Mouse (Mus musculus): ENCODE measurements around the gene Tubb4b. TPM values are rescaled to one million over a fixed set of nuclear protein-coding genes. Genes with fewer than 3 reads are reported as not detected.
A peak's percentile ranks its signal among the peaks of the same experiment; 100 is the strongest.

Gene Tubb4b
- total RNA-seq, 2 experiments from 2014 or later: 235 to 257 TPM

DNA sequence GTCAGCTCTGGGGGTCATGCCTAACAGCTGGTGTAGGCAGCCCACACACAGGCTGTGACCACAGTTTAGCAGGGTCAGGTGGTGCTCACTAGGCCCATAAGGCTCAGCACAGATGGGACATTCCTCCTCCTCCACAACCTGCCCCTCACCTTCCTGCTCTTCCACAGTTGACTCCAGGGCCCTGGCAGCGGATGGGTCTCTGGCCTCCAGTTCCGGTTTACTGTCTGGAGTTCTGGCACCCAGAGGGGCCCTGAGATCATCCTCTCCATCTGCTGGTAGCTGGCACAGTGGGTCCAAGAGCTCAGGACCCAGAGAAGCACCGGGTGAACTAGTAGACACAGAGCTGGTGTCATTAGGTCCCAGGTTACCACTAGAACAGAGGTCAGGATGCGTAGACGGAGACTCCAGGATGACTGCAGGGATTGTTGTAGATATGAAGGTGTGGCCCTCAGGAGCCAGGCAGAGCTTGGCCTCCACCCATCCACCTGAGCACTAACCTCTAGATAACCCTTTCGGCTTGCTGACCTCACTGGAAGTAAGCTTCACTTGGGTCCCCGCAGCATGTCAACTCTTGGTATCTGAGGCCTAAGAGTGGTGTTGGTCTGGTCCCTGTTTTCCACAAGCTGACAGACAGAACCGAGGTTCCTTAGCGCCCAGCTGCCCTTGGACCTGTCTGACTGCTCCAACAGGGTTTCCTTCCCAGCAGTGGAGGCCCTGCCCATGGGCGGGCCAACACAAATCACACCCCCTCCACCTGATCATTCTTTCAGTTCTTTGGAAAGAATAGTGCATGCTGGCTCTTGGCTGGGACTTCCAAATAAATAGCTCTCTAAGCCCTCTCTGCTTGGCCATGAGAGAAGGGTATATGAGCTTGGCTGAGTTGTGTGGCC, 21.9 kb upstream of the Tubb4b start, which contains the start of gene AL732309.1:
Gene AL732309.1, minus strand, starts transcription at position 681 of the 890 bp plus-strand sequence.
- DNase-seq (ENCODE audit: low spot score in 2 of 2): no peak

DNA sequence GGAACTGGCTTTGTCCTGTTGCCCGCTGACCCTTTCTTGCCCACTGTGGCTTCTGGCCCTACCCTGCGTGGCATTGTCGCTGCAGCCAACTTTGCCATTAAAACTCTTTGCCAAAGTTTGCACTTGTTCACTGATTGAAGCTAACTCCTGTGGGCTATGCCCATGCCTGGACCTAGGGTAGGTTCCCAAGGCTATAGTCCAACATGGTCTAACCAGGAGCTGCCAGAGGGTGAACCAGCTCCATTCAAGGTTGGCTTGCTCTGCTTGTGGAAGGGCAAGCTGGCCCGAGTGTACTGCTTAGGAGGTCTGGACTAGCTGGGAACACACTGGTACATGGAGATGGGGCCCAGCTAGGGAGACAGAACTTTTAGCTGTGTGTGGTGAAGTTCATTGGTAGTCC, 19.6 kb upstream of the Tubb4b start:
- DNase-seq (ENCODE audit: low spot score in 2 of 2): no peak

DNA sequence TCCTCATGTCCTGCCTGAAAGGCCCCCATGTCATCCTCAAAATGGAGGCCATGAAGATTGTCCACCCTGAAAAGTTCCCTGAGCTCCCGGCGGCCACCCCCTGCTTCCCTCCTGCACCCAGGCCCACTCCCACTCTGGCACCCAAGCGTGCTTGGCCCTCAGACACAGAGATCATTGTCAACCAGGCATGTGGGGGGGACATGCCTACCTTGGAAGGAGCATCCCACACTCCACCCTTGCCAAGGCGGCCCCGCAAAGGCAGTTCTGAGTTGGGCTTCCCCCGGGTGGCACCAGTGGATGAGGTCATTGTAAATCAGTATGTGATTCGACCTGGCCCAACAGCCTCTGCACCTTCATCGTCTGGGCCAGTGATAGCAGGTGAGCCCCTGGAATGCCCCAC, 18.8 kb upstream of the Tubb4b start:
- DNase-seq (ENCODE audit: low spot score in 2 of 2): no peak

DNA sequence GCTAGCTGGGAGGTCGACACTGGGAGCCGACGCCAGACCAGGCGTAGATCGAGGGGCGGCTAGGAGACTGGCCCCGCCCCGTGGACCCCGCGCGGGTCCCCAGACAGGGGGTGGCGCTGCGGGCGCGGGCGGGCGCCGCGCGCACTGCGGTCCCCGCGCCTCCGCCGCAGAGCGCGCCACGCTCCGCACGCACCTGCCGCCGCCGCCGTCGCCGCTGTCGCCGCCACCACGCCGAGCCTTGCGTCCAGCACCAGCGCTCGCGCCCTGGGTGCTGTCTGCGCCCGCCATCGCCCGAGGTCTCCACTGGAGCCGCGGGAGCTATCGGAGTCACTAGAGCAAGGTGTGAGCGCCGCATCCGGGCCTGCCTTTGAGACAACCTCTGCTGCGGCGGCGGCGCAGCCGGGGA, 17.6 kb upstream of the Tubb4b start, which contains the start of the genes Rnf208 and Cysrt1:
Gene Rnf208, plus strand, starts transcription at position 155 of the 406 bp plus-strand sequence.
Gene Cysrt1, minus strand, starts transcription at position 352 of the 406 bp plus-strand sequence.
- no peak for DNase-seq (ENCODE audit: low spot score in 2 of 2)

DNA sequence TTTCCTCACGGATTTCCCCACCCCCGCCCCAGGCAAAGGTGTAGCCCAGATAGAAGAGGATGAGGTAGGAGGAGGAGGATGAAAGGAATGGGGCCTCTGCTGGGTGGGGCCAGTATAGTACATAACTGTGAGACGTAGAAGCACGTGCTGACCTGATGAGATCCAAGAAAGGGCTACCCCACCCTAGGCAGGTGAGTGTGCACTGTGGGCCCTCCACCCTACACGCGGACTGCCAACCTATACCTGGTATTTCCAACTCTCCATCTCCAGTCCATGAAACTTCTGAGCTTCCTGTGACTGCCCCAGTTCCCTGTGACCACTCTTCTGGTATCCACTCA, 16.9 kb upstream of the Tubb4b start:
- no peak for DNase-seq (ENCODE audit: low spot score in 2 of 2)

DNA sequence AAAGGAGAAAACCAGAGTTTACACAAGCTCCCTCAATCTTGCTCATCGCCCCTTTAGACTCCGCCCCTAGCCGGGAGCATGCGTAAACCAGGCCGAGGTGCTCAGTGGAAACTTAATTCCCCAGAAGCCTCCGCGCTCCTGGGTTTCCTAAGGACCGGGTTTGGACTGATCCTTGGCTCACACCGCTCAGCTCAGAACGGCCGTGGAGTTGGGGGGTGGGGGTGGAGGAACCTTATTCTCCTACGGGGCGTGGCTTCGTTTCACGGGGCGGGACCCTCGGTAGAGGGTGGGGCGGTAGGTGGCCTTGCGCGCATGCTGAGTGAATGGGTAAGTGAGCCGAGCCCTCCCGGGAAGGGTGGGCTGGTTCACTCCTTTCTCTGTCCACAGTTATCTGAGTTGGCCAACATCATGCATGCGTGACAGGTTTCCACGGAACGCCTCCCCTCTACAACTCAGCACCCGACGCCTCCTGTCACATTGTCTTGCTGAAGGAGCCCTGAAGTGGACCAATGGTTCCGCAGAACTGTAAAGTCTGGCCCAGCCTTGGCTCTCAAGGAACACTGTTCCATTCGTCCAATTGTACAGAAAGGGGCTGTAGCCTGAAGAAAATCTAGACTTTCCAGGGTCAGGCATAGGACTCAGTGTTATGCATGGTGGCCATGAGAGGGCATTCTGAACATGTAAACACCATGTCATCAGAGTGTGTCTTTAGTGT, 16.4 kb upstream of the Tubb4b start:
- peak; percentile 32 to 49 for DNase-seq (ENCODE audit: low spot score in 2 of 2)

DNA sequence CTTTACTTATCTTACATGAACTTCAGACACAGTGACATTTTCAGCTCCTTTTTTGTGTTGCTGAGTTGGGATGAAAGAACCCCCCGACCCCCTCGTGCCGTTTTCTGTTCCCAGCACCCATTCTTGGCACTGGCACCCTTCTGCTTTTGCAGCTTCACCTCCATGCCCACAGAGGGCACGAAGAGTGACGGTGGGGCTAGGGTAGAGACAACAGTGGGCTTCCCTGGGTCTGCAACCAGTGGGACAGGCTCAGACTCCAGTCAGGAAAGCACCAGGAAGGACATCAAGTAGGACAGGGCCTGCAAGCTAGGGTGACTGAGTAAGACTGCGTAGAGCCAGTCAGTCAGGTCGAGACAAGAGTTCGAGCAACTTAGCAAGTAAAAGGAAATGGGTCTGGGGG, 15.8 kb upstream of the Tubb4b start:
- no peak for DNase-seq (ENCODE audit: low spot score in 2 of 2)

DNA sequence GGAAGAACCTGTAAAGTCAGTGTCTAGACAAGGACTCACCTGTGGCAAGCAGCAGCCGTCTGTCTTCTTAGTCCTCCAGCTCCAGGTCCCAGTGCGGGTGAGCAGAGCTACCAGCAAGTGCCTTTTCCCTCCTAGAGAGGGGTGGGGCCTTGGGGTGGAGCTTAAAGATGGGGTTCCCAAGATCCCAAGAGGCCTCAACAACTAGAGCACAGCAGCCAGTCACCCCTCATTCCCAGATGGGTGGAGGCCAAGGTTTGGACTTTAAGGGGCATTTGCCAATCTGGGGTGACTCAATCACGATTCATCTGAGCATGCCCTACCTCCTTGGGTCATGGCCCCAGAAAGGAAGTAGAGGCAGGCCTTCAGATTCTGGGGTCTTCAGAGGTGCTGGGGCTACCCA, 15.3 kb upstream of the Tubb4b start:
- no peak for DNase-seq (ENCODE audit: low spot score in 2 of 2)

DNA sequence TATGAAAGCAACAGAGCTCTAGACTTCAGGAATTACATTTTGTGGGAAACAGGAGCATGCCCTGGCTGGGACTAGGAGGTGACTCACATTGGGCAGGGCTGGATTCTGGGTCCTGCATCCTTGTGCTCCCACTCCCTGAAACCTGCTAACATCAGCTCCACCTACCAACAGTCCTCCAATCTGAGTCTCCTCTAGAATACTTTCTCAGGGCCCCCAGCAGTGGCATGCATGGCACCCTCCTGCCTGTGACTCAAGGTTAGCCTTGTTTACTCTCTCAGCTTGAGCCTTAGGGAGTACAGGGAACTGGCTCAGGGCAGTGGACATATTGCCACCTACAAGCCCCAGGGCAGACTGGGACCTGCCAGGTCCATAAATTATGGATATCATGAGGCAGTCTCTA, 13.6 kb upstream of the Tubb4b start:
- no peak for DNase-seq (ENCODE audit: low spot score in 2 of 2)

DNA sequence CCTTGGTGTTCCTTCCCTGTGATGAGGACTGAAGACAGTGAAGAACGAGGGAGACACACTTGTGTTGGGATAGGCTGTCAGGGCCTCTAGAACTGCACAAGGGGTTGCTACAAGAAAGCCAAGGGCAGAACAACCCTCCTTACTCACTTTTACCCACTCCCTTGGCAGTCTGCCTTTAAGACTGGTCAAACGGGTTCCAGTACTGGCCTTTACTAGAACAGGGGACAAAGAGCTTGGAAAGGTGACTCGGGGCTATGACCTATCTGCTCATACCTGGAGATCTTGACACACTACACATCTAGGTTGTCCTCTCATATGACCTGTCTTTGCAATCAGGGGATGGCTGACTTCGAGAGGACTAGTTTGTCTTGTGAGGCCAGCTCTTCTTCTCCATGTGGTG, 13.0 kb upstream of the Tubb4b start:
- DNase-seq (ENCODE audit: low spot score in 2 of 2): no peak

DNA sequence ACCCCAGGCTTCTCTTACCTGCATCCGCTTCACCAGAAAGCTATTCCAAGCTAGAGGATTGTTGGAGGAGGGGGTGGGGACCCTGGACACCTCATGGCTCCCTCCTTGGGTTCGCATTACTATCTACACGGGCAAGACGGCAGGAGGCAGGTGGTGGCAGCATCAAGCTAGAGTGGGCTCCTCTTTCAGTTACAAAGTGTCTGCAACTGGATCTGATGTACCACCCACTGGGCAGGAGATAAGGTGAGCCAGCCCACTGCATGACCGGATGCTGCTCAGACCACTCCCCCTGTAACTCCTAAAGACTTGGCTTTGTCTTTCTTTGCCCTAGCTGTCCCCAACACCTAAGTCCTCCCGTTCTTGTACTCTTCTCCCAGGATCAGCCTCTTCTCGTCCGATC, 12.1 kb upstream of the Tubb4b start, which contains the start of gene Rnf224:
Gene Rnf224, minus strand, starts transcription at position 174 of the 400 bp plus-strand sequence.
- no peak for DNase-seq (ENCODE audit: low spot score in 2 of 2)

DNA sequence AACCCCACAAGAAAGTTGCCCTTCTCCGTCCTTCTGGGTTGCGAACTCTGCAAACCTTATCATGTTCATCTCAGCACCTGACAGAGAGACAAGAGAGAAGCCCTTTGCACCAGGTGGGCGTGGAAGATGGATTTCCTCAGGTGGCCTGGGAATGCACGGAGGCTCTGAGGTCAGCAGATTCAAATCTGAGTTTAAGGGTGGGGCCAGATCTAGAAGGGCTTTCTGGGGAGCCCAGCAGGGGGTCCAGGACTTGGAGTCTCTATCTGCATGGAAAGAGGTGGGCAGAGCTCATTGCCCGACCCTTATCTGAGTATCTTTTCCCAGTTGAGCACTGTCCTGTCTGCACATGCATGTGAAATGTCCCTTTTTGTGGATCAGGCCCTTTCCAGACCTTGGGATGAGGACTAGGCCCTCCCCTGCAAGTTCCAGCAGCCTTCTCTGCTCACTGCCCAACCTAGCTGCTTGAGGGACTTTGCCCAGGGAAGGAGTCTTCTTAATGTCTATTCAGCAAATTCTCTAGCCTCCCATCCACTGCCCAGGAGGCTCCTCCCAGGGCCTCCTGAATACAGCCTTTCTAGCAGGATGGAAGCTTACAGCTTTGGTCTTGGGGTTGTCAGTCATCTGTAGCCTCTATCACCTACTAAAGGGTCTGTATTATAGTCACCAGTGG, 10.2 kb upstream of the Tubb4b start:
- DNase-seq (ENCODE audit: low spot score in 2 of 2): no peak

DNA sequence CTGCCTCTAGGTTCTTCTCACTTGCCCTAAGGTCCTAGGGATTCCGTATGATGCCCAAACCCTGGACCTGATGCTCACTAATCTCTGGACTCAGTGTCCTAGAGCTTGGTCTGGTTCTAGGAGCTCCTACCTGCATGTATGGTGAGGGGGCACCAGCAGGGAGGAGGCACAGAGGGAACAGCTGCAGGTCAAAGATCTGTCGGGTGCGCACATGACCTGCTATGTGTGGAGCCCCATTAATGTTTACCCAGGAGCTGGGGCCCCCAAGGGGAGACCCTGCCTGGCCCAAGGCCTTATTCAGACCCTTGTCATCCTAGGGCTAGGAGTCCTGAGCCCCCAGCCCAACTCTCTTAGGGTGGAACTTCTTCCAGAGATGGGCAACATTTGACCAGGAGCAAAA, 9.5 kb upstream of the Tubb4b start, which contains the start of gene Slc34a3:
Gene Slc34a3, minus strand, starts transcription at position 315 of the 400 bp plus-strand sequence.
- DNase-seq (ENCODE audit: low spot score in 2 of 2): no peak

DNA sequence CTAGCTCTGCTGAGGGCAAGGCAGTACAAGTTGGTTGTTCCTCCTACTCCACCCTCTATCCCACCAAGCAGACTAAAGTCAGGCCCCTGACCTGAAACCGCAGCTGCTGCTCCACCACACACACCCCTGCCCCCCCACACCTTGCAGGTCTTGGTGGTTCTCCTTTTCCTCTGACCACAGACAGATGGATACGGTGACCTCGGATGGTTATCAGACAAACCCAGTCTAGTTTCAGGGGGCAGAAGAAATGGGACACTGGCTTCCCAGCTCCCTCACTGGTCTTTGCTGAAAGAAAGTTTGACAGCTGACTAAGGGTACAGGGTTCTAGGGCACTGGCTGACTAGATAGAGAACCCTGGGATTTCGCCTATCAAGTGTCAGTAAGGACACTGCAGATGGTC, 8.9 kb upstream of the Tubb4b start:
- DNase-seq (ENCODE audit: low spot score in 2 of 2): no peak

DNA sequence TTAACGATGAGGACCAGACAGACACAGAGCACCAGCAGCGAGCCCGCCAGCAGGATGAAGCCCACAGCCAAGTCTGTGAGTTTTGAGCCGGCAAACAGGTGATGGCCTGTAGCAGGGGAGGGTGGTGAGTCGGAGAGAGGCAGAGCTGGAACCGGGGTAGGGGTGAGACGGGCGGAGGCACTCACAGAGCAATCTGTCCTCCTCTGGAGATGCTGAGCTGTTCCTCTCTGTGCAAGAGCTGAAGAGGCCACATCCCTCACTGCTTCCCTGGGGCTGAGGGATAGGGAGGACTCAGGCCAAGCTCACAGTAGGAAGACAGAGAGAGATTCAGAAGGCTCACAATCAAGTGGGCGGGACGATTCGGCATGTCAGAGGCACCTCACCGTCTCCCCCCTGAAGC, 6.5 kb upstream of the Tubb4b start:
- no peak for DNase-seq (ENCODE audit: low spot score in 2 of 2)

DNA sequence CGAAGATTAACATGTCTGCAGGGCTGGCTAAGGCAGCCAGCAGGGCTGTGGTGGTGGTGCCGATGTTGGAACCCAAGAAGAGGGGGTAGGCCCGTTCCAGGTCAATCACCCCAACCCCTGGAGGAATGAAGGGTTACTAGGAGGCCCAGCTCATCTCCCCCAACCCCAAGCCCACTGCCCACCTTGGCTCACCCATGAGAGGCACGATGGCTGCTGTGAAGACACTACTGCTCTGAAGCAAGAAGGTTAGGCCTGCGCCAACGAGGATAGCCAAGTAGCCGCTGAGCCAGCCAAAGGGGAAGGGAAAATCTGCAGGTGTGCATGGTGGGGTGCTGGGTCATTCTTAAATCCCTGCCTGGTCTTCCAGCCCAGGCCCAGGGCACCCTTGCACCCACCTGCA, 6.1 kb upstream of the Tubb4b start:
- no peak for DNase-seq (ENCODE audit: low spot score in 2 of 2)

DNA sequence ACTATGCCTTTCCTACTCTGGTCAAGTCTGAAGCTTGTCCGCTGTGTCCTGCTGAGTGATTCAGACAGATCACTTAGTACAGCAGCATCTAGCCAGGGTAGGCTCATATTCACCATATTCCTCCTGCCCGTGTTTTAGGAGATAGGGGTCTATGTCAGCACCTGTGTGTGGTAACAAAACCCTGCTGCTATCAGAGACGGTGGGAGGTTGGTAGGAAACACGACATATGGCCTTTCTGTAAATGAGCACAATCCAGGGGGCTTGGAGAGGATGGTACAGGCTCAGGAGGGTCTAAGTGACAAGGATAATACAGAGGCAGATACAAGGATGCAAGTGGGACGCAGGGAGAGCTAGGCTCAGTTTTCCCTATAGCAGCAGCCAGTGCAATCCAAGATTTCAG, 5.1 kb upstream of the Tubb4b start:
- DNase-seq (ENCODE audit: low spot score in 2 of 2): no peak

DNA sequence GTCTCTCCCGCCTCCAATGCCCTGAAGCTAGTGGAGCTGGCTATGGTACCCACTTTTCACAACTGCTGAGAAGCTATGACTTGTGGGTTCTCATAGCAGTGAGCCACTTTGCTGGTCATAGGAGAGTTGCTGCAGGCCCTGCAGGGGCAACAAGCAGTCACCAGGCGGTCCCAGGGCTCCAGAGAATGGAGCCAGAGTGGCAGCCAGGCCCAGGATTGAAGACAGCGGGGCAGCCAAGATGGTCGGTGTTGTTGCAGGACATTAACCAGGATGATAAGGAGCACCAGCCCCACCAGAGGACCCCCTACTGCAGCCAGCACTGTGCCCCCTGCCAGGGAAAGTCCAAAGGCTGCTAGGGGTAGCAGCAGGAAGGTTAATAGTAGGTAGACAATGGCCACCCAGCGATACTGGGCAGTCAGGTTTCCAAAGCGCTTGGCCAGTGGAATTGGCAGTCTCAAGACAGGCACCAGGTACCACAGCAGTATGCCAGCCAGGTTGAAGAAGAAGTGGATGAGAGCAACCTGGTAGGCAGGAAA, 4.6 kb upstream of the Tubb4b start:
- no peak for DNase-seq (ENCODE audit: low spot score in 2 of 2)

DNA sequence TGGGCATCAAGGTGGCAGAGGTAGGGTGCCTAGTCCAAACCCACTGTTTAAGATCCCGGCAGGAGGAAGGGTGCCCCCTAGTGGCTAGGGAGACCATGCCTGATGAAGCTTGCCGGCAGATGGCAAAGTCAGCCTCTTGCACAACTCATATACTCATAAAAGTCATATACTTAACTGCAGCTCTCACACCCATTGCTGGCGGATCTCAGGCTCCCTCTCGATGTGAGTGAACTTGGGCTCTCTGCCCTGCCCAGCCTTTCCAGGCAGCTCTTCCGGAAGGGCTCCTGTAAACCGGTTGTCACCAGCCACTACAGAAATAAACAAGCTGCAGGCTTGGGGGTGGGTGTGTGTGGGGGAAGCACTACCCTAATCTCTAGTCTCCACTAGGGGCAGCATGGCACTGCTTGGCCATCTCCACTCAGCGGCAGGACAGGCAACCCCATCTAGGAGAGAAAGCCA, 4.0 kb upstream of the Tubb4b start:
- DNase-seq (ENCODE audit: low spot score in 2 of 2): peak; percentile 62 to 78

DNA sequence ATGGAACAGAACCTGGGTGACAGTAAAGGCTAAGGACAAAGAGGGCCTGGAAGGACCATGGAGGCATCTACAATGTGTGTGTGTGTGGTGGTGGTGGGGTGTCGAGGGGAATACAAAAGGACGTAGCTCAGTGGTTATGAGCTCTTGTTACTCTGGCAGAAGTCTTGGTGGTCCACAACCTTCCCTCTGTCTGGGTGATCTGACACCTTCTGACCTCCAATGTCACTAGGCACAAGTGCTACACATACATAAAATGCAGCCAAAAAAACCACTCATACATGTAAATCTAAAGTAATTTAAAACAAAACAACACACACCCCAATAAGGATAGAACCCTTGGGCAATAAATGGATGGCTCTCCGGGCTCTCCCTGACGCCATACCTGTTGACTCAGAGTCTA, 2.9 kb upstream of the Tubb4b start:
- no peak for DNase-seq (ENCODE audit: low spot score in 2 of 2)

DNA sequence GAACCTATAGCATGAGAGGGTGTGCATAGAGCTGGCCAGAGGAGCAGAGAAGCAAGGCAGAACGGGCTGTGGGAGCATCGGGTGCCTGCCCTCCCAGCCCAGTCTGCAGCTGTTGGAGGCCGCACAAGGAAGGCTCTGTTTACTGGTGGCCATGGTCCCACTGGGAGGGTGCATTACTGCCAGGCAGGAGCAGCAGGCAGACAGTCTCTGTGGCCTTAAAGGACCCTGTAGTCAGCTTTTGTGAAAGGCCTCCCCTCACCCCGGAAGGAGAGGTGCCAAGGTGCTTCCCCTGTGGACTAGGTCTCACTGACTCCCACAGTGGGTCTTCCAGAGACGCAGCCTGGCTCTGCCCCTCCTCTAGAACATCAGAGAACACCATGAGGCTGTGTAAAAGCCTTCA, 2.4 kb upstream of the Tubb4b start:
- DNase-seq (ENCODE audit: low spot score in 2 of 2): no peak

Data from adrenal gland, postnatal 4 days (tissue).